Comparison of ENCODE assay signal across 24 mouse cellular contexts in genomic region chr17:47475181-47475580, GRCm38 (mm10). TPM values are rescaled to one million over a fixed set of nuclear protein-coding genes. Genes with fewer than 3 reads are reported as not detected.
"Had no signal": no experiment of that assay in that cellular context is flagged by ENCODE, and none has a peak within 500 bp of the region (broad histone marks: within the 10 kb centered on the region; RNA-seq: fewer than 3 reads in every experiment).

No protein-coding gene starts in this region.

- H3K4me3 ChIP-seq: gastrocnemius, adult 2 months; heart, embryonic 10.5 days; heart, embryonic 12.5 days; hindbrain, embryonic 10.5 days; hindbrain, embryonic 12.5 days; layer of hippocampus, adult 2 months; left cerebral cortex, adult 2 months; limb, embryonic 10.5 days; limb, embryonic 12.5 days; liver, embryonic 13.5 days; liver, embryonic 15.5 days had no signal

- DNase-seq: gastrocnemius, adult 2 months; gastrocnemius, postnatal 10 days; gastrocnemius, postnatal 25 days; heart, adult 18-20 months; heart, postnatal 10 days; heart, postnatal 4 days had no signal

- ATAC-seq: forebrain, embryonic 16.5 days; hindbrain, embryonic 16.5 days; inflammation-experienced regulatory T-cells, adult 6 months; intestine, embryonic 16.5 days; liver, postnatal 0 days had no signal

- H3K27me3 ChIP-seq: heart, embryonic 12.5 days; liver, embryonic 13.5 days; liver, embryonic 15.5 days had no signal

- H3K27ac ChIP-seq: gastrocnemius, adult 2 months; heart, embryonic 10.5 days; hindbrain, embryonic 10.5 days; hindbrain, embryonic 12.5 days; hindbrain, embryonic 14.5 days; kidney, postnatal 0 days; layer of hippocampus, adult 2 months; left cerebral cortex, adult 2 months; limb, embryonic 10.5 days; limb, embryonic 12.5 days; liver, embryonic 13.5 days; liver, embryonic 15.5 days had no signal

- H3K9ac ChIP-seq: heart, embryonic 12.5 days; hindbrain, embryonic 12.5 days; hindbrain, embryonic 14.5 days; limb, embryonic 12.5 days; liver, embryonic 13.5 days; liver, embryonic 15.5 days; liver, postnatal 0 days had no signal

- H3K36me3 ChIP-seq: heart, embryonic 10.5 days; heart, embryonic 12.5 days; hindbrain, embryonic 10.5 days; hindbrain, embryonic 12.5 days; limb, embryonic 10.5 days; limb, embryonic 12.5 days; liver, embryonic 13.5 days; liver, embryonic 15.5 days had no signal

- H3K4me2 ChIP-seq: heart, embryonic 12.5 days; hindbrain, embryonic 12.5 days; hindbrain, embryonic 14.5 days; limb, embryonic 12.5 days; liver, embryonic 11.5 days; liver, embryonic 13.5 days; liver, embryonic 15.5 days had no signal

- H3K4me1 ChIP-seq: hindbrain, embryonic 12.5 days had no signal

- H3K9me3 ChIP-seq: heart, embryonic 10.5 days; heart, embryonic 12.5 days; hindbrain, embryonic 10.5 days; hindbrain, embryonic 12.5 days; limb, embryonic 10.5 days; limb, embryonic 12.5 days; liver, embryonic 13.5 days; liver, embryonic 15.5 days had no signal

RNA-seq across cellular contexts. Expression of gene 1700001C19Rik, which starts 38.0 kb away (rescaled TPM):
- polyA plus RNA-seq: inflammation-experienced regulatory T-cells, adult 6 months had no signal

RNA-seq across cellular contexts. Expression of gene AI661453, which starts 38.8 kb away (rescaled TPM):
- polyA plus RNA-seq: inflammation-experienced regulatory T-cells, adult 6 months had no signal
